Mouse (Mus musculus) frontal cortex, postnatal 36 days (tissue): ENCODE measurements around the gene Sltm.
"Not testable (repeated sequence)": the region's sequence is repeated elsewhere in the genome, so short reads cannot be mapped to it uniquely, and the experiment has no call there.

Source experiments
- DNase-seq, 2 experiments: peaks; one replicate each; pipeline ENCODE4 v3.0.0; 2022; ENCODE audit warnings: low spot score in 2 of 2

Sltm gene

DNA sequence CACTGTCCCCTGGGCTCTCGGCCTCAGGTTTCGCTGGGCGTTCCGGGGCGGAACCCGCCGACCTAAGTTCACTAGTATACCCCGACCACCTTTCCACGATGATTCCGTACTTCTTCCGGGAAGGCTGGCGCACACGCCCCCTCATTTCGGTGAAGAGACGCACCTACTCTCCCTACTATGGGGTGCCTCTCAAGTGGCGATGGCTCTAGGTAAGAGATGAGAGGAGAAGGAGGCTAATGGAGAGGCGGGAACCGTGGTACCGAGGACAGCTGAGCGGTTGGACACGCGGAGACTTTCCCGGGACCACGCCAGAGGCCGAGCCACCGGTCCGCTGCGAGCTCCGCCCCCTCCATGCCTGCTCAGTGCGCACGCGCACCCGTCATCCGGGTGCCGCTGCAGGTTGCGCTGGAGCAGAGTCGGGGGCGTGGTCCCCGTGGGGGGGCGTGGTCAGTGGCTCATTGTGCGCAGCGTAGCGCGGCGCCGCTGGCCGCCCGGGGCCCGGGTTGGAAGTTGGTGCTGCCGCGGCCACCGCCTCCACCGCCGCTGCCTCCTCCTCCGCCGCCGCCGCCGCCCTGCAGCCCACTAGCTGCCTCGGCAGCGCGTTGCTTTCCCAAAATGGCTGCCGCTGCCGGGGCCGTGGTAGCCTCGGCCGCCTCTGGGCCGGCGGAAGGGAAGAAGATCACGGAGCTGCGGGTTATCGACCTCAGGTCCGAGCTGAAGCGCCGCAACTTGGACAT, at the start of gene Sltm:
Gene Sltm, plus strand, starts transcription at position 450 of the 737 bp plus-strand sequence.
- DNase-seq, result peak; percentile 98

DNA sequence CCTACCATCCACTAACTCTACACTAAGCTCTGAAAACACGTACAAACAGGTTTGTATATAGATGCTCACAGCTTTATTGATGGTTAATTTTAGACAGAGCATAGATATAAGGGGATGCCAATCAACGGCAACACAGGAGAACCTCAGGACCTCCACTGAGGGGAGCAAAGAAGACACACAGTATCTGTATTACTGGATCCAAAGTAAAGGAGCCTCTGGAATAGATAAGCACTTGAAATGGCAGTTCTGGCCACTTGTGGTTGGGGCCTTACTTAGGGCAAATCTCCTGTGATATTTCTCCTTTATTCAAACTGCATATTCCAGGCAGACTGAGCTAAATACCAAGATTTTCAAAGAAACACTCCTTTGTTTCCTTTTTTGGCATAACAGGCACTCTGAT, 49.5 kb upstream of the Sltm start:
- DNase-seq, result no peak

DNA sequence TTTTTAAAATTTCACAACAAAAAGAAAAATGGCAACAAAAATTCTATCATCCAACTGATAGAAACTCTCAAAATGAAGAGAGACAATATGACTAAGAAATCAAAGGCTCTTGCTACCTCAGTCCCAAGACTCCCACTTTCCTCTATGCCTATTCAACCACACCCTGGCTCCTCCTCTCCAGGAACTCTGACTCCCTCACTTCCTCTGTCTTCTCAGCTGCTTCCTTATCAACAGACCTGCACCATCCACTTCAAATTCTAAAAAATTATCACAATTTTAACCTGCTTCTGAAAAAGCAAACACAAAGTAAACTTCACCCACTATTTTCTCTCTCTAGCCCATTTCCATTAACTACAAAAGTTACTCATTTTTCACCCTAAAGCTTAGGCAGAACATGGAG, 45.6 kb upstream of the Sltm start:
- DNase-seq, result no peak

DNA sequence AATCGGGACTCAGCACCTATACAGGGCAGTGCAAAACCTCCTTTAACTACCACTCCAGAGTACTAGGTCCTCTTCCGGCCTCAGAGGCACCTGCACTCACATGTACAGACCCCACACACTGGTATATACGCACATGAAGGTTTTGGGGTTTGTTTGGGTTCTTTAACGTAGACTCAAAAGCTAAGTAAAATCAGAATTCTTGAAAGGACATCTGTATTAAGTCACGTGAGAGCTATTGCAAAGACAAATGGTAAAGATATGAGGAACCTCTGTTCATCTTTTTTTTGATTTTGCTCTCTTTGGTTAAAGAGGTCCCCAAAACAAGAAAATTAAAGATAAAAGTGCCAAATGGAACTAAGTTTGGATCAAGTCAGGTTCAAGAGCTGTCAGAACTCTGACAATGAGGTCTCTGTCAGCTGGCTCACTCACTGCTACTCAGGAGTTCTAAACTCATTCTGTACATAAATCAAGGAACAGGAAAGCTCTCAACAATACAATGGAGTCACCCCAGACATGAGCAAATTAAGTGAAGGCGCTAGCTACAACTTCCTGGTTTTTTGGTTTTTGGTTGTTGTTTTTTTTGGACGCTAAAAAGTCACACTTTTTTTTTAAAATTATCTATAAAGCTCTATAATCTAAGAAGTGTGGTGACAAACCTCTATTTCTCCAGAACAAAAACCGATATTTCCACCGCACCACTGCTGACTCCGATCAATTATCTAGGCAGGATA, 40.1 kb upstream of the Sltm start:
- DNase-seq, result no peak

DNA sequence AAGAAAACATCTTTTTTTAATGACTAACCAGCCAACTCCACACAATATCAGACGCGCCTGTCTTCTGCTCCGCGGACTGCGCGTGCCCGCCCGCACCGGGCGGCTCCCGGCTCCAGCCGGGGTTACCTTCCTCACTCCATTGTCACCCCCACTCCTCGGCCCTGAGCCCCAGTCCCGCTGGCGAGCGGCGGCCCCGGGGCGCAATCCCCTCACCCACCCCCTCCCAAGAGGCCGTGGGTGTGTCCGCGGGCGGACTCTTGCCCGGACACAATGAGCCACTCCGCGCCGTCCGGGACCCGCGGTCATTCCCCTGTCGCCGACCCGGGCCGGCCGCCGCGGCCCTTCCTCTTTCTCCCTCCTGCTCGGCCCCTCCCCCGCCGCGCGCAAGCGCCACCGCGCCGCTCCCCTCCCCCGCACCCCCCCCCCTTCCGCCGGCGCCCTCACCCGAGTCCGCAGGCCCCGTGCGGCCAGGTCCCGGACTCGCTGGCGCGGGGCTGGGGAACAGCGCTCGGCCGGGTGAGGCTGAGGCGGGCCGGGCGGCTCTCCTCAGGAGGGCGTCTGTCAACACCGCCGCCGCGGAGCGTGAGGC, 39.4 kb upstream of the Sltm start:
- peak in 1 of 2 experiments; percentile 19 for DNase-seq

DNA sequence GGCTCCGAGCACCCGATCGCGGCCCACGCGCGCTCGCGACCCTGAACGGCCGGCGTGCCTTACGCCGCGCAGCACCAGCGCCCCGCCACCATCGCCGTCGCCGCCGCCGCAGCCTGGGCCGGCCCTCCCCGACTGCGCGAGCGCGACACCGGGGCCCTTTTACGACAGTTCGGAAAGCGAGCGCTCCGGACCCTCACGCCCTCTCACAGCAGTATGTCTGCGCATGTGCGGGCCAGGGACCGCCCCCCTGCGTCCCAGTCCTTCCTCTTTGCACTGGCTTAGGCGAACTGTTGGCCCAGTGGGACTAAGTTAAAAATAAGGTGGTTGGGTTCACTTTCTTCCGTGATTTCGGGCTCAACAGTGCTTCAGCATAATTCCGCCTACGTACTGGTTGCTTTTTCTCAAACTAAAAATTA, 38.9 kb upstream of the Sltm start, which contains the start of gene Rnf111:
Gene Rnf111, minus strand, starts transcription at position 100 of the 416 bp plus-strand sequence.
- peak; percentile 95 to 96 for DNase-seq

DNA sequence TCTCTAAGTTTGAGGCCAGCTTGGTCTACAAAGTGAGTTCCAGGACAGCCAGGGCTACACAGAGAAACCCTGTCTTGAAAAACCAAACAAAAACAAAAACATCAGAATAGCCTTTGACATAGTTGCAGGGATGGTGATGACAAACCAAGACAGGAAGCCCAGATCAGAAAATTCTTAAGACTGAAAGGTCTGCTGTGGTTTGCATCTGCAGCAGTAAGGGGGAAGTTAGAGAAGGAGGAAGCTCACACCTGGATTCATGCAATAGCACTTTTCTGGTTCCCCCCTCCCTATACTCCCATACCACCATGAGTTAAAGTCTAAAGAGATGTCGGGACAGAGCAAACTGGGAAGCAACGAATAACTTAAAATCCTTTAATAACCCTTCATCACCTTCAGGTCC, 36.4 kb upstream of the Sltm start:
- DNase-seq, result no peak

DNA sequence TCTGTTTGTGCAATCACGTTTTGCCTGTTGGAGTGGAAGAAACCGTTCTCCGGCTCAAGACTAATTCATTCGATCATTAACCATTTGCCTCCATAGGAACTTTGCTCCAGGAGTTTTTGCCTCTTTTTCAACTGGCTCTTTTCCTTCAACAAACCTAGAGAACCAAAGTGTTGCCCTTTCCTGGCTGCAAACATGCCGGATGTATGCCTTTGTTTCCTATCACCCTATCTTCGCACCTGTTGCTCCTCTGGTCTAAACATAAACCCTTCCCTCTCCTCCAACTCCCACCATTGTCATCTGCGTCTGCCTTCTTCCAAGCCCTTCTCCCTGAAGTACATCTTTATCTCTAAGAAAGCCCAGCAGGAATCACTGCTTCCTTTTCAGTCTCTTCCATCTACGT, 35.8 kb upstream of the Sltm start:
- no peak for DNase-seq

DNA sequence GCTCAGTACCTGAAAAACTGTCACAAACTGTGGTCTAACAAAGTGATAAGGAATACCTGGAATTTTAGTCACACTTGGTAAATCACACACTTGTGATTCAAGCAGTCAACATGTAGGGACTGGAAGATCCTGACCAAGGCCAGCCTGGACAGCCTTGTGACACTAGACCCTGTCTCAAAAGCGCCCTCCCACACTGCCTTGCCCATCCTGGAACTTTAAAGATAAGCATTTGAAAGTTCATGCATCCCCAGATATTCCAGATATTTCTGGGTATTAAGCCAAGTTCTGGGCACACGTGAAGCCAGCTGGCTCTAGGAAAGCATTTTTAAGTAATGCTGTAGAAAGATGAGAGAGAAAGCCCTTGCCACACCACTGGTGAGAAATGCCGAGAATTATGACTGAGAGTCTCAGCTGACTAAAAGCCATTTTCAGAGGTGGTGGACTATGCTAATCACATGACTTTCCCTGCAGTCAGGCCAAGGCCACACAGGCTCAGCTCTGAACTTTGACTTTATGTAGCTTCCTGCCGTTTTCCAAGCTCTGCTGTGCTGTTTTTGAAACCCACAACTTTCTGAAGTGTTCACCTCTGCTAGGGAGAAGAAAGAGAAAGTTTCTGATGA, 32.5 kb upstream of the Sltm start:
- DNase-seq, result no peak

DNA sequence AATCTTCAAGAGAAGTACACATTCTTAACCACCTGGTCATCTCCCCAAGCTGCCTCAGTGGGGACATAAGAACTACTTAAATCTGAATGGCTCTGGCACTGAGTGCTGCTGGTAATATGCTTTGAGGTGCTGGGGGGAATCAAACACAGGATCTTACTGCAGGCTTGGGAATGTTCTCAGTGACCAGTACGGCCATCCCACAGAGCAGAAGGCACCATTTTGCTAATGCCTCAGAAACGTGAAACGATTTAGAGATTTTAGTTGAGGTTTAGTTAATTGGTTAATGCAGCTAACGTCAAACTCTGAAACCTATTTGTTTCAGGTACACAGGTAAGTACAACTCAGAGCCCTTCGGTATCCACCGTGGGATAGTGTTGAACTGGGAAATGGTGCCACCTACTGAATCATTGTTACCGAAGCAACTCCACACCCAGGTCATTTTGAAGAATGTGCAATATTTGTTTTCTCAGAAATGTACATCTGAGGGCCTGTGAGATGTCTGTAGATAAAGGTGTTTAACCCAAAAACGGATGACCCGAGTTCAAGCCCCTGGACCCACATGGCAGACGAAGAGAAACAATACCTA, 31.5 kb upstream of the Sltm start:
- DNase-seq, result no peak

DNA sequence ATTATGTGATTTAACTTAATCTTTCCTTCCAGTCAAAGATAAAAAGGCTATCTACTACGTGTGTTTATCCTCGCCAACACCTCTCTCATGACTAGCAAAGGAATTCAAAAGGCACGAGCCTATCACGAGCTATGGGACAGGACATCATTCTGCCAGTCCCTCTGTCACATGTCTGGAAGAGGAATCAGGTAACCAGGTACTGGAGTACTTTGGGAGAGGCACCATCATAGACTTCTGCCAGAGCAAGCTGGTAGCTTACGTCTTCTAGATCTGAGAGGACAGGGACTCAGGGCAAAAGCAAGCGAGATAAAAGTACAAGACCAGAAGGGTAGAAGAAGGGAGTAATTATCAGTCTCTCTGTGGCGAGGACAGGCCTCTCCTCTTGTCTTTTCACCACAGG, 30.9 kb upstream of the Sltm start:
- DNase-seq, result no peak

DNA sequence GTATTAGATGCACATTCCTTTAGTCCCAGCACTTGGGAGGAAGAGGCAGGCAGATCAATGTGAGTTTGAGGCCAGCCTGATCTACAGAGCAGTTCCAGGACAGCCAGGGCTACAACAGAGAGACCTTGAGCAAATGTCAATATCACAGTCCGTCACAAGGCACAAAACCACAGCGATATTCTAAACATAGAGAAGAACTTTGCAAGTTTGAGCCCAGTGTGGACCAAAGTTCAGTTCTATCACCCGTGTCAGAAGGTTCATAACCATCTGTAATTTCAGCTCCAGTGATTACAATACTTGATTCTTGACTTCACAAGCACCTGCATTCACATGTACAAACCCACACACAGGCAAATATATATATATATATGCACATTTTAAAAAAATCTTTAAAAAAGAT, 21.9 kb upstream of the Sltm start:
- no peak for DNase-seq

DNA sequence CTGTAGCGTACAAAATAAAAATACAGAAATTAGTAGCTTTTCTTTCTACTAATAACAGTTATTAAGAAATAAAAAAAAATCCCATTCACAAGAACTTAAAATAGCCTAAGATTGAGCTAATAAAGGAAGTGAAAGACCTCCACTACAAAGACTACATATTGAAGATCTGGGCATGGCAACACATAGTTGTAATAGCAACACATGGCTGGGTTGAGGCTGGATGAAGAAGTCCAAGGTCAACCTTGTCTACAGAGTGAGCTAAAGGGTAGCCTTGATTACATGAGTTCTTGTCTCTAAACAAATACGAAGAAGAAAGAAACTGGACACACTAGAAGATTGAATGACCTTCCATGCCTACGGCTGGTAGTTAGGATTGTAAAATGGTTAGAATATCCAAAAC, 18.7 kb upstream of the Sltm start:
- DNase-seq, result no peak

DNA sequence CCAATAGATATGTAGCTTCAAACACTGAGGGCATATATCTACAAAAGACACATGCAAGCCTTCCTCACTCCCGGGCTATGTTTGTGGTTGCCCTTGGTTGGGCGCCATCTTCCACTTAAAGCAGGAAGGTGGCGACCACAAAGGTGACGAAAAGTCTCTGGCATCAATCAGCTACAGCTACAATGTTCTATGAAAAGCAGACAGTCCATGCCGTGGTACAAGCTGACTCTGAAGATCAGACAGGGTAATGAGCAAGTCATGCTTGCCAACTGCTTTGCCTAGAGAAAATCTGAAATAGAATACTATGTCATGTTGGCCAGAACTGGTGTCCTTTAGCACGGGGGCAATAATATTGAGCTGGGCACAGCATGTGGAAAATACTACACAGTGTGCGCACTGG, 18.2 kb upstream of the Sltm start:
- DNase-seq, result no peak

DNA sequence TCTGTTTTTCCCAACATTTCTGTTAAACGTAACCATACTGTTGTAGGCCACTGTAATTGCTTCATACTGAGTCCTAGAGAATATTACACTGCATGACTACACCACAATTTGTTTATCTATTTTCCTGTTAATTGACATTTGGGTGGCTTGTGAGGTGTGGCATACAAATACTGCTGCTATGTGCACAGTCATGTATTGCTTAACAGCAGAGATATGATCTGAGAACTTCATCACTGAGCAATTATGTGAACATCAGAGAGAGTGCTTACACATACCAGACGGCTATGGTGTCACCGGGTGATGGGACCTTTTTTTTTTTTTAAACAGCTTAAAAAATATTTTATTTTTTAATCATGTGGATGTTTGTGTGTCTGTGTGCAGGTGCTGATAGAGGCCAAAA, 9.2 kb upstream of the Sltm start:
- no peak for DNase-seq

DNA sequence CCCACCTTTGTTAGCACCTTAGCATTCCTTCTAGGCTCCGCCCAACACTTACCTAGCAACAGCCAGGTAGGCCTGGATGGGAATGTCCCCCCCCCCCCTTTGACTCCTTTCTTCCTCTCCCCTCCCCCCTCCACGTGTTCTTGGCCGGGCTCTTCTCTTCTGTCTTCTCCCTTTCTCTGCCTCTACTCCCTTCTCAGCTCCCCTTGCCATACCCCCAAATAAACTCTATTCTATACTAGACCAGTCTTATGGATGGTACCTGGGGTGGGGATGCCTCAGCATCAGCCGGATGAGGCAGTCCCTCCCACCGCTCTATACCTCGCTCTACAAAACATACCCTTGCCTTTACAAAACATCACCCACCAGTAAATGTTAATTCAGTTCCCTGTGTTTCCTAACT, 970 bp upstream of the Sltm start:
- DNase-seq, result no peak

DNA sequence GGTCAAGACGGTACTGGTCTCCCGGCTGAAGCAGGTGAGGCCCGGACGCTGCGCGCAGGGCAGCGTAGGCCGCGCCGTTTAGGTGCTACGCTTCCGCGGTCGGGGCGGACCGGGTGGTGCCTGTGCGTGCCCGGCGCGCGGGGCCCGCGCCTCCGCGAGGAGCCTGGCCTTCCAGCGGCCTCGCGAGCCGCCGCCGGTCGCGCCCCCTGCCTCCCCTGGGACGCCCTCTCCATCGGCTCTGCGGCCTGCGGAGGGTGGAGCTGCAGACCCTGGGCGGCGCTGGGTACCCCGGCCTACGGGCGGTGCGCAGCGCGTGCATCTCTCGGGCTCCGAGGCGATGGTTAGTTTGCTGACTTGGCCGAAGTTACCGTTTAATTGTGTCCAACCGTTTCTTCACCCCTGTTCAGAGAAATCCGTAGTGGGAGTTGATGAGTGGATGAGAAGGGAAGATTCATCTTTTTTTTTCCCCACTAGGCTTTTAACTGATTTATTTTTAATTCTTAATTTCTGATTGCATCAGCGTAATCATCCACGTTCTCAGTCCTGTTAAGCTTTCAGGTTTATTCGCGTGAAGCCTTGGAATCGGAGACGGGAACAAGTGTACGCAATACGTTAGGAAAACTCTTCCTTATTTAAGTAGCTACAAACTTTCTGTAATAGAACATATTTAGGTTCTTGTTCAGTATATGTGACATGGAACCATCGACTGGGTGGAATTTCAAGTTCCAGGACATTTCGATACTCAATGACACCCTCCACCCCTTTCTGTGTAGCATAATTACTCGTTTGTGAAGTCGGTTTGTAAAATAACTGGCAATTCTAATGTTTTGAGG, 710 bp downstream of the Sltm start:
- no peak for DNase-seq

DNA sequence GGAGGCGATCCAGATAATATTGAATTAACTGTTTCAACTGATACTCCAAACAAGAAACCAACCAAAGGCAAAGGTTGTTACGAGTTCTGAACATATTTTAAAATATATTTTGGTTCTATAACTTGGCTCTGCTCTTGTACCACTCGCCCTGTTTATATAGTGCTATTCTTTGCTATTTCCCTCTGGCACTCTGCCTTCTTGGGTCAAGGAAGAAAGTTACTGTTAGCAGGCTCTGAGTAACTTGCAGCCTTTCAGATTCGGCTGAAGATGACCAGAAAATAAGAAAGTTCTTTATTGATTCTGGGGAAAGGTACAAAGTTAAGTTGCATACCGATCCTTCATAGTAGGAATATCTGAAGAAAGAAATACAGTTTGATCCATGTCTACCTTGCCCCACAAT, 1.4 kb downstream of the Sltm start:
- no peak for DNase-seq

DNA sequence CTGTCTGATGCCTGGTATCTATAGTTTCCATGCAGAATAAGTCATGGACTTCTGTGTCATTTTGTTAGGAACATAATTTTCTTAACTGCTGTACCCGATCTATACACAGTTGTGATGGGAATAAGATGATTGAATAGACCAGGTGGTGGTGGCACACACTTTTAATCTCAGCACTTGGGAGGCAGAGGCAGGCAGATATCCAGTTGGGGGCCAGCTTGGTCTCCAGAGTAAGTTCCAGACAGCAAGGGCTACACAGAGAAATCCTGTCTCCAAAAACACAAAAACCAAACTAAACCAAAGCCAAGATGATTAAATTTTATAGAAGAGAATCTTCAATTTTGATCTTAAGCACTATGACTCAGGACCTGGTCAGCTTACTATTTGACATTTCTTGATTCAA, 2.3 kb downstream of the Sltm start:
- no peak for DNase-seq

DNA sequence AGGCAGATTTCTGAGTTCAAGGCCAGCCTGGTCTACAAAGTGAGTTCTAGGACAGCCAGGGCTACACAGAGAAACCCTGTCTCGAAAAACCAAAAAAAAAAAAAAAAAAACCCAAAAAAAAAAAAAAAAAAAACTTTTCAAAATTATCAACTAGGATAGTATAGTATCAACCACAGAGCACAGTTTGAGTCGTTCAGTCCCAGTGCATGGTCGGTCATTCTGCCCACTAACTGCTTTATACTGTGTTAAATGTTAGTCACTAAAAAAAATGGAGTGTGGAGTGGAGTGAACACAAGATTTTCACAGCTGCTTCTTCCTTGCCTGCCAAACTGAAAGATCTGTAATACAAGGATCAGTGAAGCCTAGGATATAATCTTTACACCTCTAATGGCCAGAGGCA, 4.0 kb downstream of the Sltm start:
- not testable (repeated sequence) for DNase-seq

DNA sequence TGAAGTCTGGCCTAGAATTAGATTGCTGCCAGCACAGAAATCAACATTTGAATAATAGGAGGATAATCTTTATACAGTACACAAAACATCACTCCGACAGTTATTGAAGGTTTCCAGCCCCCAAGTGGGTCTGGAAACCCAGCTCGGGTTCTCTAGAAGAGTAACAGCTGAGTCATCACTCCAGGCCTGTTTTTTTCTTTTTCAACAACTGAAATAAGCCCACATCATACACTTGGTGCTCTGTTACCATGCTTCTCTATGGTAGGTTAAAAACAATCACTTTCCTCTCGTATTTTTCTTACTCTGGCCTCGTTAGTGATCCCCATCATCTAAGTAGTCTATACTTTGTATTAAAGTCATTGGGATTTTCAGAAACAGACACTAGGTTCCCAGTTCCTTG, 5.8 kb downstream of the Sltm start:
- DNase-seq, result no peak
